Mouse (Mus musculus) hindbrain, embryonic 15.5 days (tissue): ENCODE data around the gene Asap2. TPM values are rescaled to one million over a fixed set of nuclear protein-coding genes. Genes with fewer than 3 reads are reported as not detected.
"Not testable (repeated sequence)": the region's sequence is repeated elsewhere in the genome, so short reads cannot be mapped to it uniquely, and the experiment has no call there.

Experiments used
- ATAC-seq: fragments of 200-750 bp; cut with Nextera tagmentation; 2 replicates; pipeline ENCODE4 v1.8.0; 2017; ENCODE audit warnings: low read depth, moderate number of reproducible peaks, moderate TSS enrichment; ENCODE audit not compliant: low FRiP score
- H3K27ac ChIP-seq: fragments of 300-500 bp; sonication (generic); replicated peaks from 2 replicates; pipeline ENCODE4 v1.5.1; 2015; ENCODE audit warnings: mild to moderate bottlenecking, inconsistent platforms
- H3K27me3 ChIP-seq: fragments of 300-500 bp; sonication (generic); 2 replicates; pipeline ENCODE4 v1.6.1; 2015; ENCODE audit warnings: control low read depth, inconsistent platforms
- H3K36me3 ChIP-seq: fragments of 300-500 bp; sonication (generic); 2 replicates; pipeline ENCODE4 v1.6.1; 2015; ENCODE audit warnings: control low read depth, inconsistent platforms
- H3K4me1 ChIP-seq: fragments of 300-500 bp; sonication (generic); replicated peaks from 2 replicates; pipeline ENCODE4 v1.6.1; 2015; ENCODE audit warnings: control low read depth, inconsistent platforms
- H3K4me2 ChIP-seq: fragments of 300-500 bp; sonication (generic); 2 replicates; pipeline ENCODE4 v1.6.1; 2015; ENCODE audit warnings: moderate library complexity, mild to moderate bottlenecking, inconsistent platforms
- H3K4me3 ChIP-seq: fragments of 300-500 bp; sonication (generic); 2 replicates; pipeline ENCODE4 v1.5.1; 2015; ENCODE audit warnings: mild to moderate bottlenecking, inconsistent platforms
- H3K9ac ChIP-seq: fragments of 300-500 bp; sonication (generic); 2 replicates; pipeline ENCODE4 v1.6.1; 2015; ENCODE audit warnings: inconsistent platforms
- H3K9me3 ChIP-seq: fragments of 300-500 bp; sonication (generic); 2 replicates; pipeline ENCODE4 v1.6.1; 2016; ENCODE audit warnings: control low read depth, inconsistent platforms
- WGBS: fragments of 180-500 bp; shearing (Covaris S2); methylation state at CpG from one replicate; pipeline ENCODE4 v1.1.7; 2015; 5-methylcytosine and 5-hydroxymethylcytosine counted together
- polyA plus RNA-seq: library from polyadenylated mRNA; unstranded; fragments of >200 nt; fragmentation: Nextera tagmentation; extraction: Ambion mirVana; gene quantifications from 2 replicates; pipeline ENCODE4 v1.2.1, GENCODE M21; 2015

Asap2 gene
- 10.7 and 12.3 TPM in 2 replicates for polyA plus RNA-seq

DNA sequence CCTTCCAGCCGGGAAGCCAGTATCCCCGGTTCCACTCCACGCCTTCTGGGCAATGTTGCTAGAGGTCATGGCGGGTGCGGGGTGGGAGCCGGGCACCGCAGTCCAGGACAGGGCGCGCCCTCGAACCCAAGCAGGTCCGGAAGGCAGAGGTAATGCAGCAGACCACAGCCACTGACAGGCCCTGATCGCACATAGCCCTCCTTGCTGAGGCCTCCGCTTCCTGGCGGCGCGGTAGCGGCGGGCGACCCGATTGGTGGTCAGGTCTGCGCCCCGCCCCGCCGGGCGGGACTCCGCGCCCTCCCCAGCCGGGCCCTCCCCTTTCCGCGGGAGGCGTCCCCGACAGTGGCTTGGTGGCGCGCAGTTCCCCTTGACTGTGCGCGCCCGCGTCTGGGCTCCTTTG lies at the start of gene Asap2:
Asap2 (plus strand) TSS at position 328 of the 400 bp plus-strand sequence.
- peak within 1 kb of the TSS; percentile 50 for H3K4me2 ChIP-seq
- peak within 1 kb of the TSS; percentile 51 for H3K4me3 ChIP-seq
- not testable (repeated sequence) for H3K36me3 ChIP-seq, H3K9me3 ChIP-seq, H3K27me3 ChIP-seq, H3K4me1 ChIP-seq, ATAC-seq
- peak within 1 kb of the TSS; percentile 72 for H3K27ac ChIP-seq
- WGBS: 0% methylated on average over 16 of the region's 38 CpGs
- H3K9ac ChIP-seq: peak within 1 kb of the TSS; percentile 59

DNA sequence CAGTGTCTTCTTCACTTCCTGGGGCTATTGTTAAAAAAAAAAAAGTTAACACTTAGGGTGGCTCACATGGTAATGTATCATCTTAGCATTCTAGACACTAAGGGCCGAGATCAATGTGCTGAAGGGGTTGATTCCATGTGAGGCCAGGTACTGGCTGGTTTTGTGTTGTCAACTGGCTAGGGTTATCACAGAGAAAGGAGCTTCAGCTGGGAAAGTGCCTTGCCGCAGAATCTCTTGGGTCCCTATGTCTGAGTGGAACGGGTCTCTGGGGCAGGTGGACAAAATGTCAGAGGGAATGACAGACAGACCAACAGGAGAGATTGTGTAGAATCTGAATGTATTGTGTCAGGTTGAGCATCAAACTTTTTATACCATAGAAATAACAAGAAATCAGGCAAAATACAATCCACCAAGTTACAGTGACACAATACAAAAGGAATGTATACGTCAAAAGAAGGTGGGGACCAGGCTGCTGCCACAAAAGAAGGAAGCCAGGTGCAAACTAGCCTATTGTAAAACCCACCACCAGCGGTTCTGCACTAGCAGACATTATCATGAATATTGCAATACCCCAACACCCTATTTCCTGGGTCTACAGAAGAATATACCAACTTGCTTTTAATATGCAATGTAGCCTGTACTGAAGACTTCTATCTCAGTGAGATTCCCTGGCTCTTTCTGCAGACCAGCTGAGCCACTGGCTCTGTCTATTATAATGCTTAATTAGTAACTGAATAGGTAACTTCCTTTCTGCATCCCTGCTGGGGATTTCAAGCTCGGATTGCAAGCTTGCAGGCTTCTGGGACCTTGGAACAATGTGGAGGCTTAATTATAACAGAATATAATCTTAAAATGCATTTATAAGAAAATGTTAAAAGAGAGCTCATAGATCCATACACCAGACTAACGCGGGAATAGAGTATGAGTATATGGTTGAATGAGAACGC lies 42.9 kb upstream of the Asap2 start:
- 69% methylated on average over 9 of the region's 9 CpGs for WGBS
- H3K4me3 ChIP-seq, H3K27ac ChIP-seq, H3K36me3 ChIP-seq, H3K9ac ChIP-seq, H3K27me3 ChIP-seq, ATAC-seq, H3K4me2 ChIP-seq, H3K9me3 ChIP-seq, H3K4me1 ChIP-seq: not testable (repeated sequence)

DNA sequence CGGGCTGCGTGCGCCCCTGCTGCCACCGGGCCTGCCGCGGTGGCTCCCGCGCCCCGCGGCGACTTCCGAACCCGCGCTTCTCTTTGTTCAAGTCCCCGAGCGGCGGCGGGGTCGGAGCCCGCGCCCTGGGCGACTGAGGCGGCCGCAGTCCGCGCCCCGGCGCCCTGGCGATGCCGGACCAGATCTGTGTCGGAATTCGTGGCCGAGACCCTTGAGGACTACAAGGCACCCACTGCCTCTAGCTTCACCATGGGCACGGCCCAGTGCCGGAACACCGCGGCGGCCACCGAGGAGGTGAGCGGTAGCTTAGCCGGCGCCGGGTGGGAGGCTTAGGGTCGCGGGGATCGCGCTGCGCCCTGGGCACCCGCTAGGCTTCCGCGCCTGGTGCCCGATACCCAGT lies 320 bp downstream of the Asap2 start:
- not testable (repeated sequence) for H3K4me1 ChIP-seq, H3K36me3 ChIP-seq, H3K27me3 ChIP-seq, H3K9me3 ChIP-seq, ATAC-seq
- Histone ChIP-seq H3K27ac (peak overlapping the region; percentile 72), H3K9ac (peak overlapping the region; percentile 59), H3K4me3 (peak overlapping the region; percentile 51), H3K4me2 (peak overlapping the region; percentile 50)
- WGBS: under 1% methylated on average over 44 of the region's 52 CpGs

DNA sequence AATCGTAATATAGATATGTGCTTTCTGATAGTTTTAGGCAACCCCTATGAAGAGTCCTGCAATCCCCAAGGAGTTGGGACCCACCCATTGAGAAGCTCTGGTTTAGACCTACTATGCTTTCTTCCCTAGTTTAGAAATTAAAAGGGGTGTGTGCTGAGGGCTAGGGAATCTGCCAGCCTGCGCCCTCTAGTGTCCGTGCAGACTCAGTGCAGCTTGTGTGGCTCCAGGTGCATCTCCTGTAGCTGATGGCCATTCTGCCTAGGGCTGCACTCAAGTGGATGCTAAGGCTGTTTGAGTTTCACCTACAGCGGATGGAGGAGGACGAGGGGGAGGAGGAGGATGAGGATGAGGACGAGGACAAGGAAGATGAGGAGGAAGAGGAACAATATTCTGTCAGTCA lies 40.6 kb downstream of the Asap2 start:
- not testable (repeated sequence) for H3K4me1 ChIP-seq, H3K9ac ChIP-seq, H3K4me2 ChIP-seq, H3K9me3 ChIP-seq, H3K27me3 ChIP-seq, ATAC-seq, H3K27ac ChIP-seq, H3K4me3 ChIP-seq, H3K36me3 ChIP-seq
- 53% methylated on average over 6 of the region's 6 CpGs for WGBS

DNA sequence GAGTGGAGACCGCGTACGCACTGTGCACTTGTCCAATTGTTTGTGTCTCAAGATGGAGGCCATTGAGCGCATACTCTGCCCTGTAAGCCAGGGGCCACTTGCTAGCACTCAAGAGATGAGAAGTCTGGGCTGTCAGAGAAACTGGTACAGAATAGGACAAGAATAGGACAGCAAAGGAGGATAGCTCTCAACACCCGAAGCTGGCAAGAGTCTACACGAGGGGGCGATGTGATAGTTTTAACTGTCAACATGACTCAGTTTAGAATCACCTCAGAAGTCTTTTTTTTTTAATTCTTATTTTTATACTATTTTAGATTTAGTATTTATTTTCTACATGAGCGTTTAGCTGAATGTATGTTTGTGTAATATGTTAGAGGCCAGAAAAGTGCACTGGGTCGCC lies 56.5 kb downstream of the Asap2 start:
- not testable (repeated sequence) for H3K4me2 ChIP-seq, H3K4me3 ChIP-seq, H3K4me1 ChIP-seq, H3K9ac ChIP-seq, H3K9me3 ChIP-seq, H3K27me3 ChIP-seq, ATAC-seq, H3K27ac ChIP-seq
- WGBS: 95% methylated on average over 9 of the region's 9 CpGs
- peaks cover 11% of the 10 kb centered on the region for H3K36me3 ChIP-seq

DNA sequence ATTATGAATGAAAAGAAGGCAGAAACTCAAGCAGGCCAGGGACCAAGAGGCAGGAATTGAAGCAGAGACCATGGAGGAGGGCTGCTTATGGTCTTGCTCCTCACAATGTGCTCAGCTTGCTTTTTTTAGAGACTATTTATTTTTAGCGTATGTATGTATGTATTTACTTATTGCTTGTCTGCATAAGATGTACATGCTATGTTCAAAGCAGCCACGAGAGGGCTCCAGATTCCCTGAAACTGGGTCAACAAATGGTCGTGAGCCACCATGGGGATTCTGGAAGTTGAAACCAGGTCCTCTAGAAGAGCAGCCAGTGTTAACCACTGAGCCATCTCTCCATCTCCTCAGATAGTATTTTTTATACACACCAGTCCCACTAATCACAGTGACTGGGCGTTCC lies 85.5 kb downstream of the Asap2 start:
- ATAC-seq, H3K9me3 ChIP-seq, H3K27me3 ChIP-seq, H3K36me3 ChIP-seq, H3K4me1 ChIP-seq, H3K9ac ChIP-seq, H3K4me2 ChIP-seq, H3K4me3 ChIP-seq, H3K27ac ChIP-seq: not testable (repeated sequence)
- 36% methylated on average over 4 of the region's 4 CpGs for WGBS

DNA sequence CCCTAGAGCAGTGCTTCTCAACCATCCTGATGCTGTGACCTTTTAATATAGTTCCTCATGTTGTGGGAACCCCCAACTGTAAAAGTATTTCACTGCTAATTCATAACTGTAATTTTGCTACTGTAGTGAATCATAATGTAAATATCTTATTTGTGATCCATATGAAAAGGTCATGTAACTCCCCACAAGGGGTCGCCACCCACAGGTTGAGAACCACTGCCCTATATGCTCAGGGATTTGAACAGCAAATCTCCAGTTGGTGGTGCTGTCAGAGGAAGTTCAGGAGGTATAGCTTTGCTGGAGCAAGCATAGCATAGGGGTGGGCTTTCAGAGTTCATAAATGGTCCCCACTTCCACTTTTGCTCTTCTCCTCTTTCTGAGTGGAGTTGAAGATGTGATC lies 99.9 kb downstream of the Asap2 start:
- not testable (repeated sequence) for H3K9ac ChIP-seq, H3K27ac ChIP-seq, ATAC-seq, H3K4me1 ChIP-seq, H3K4me3 ChIP-seq, H3K9me3 ChIP-seq, H3K4me2 ChIP-seq, H3K27me3 ChIP-seq, H3K36me3 ChIP-seq
- WGBS: 18% methylated on average over 1 of the region's 1 CpGs

DNA sequence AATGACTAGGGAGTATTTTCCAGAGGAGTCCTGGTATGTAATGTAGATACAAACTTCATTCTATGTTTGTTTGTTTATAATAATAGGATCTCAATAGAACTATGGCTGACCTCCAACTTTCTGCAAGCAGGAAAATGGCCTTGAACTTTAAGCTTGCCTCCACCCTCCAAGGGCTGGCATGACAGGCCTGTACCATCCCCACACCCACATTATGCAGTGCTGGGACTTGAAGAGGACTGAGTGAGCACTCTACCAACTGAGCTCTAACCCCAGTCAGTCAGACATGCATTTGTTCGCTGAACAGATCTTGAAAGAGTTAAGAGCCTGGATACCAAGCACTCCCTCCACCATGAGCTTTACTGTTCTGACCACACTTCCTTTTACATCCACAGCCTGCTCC lies 102.2 kb downstream of the Asap2 start:
- 96% methylated on average over 1 of the region's 1 CpGs for WGBS
- H3K36me3 ChIP-seq, H3K27ac ChIP-seq, H3K9me3 ChIP-seq, H3K4me1 ChIP-seq, H3K27me3 ChIP-seq, H3K9ac ChIP-seq, ATAC-seq, H3K4me3 ChIP-seq, H3K4me2 ChIP-seq: not testable (repeated sequence)

DNA sequence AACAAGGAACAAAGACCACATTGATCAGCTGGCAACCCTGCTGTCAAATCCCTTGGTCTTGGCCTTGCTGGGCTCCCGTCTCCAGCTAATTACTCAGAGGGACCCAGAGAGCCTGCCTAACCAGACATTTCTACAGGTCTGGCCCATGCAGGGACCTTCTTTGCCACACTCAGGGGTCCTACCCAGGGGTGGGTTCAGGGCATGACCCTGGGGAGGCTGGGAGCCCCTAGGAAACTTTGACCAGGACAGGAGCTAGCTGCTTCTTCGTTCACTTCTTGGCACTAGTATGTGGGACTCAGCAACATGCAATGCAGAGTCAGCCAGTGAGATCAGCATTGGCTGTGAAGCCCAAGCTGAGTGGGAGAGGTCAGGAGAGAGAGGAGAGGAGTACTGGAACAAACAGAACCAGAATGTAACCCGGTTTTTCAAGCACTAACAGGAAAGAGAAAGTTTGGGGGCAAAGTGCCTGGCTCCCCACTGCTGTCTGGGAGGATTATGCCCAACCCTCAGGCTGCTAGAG lies 107.6 kb downstream of the Asap2 start:
- 45% methylated on average over 3 of the region's 3 CpGs for WGBS

DNA sequence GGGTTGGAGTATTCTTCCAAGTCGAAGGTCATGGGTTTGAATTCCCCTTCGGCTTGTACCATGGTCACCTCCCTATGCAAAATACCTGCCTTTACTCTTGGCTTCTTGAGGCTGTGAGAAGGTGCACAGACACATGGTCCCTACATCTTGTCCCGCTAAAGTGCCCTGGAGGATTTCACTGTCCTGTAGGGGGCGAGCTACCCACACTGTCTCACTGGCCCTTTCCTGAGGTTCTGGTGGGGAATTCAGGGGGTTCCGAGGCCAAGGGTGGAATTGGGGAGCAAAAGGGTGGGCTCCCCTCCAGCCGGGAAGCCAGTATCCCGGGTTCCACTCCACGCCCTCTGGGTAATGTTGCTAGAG lies 120.8 kb downstream of the Asap2 start:
- not testable (repeated sequence) for H3K27me3 ChIP-seq, H3K9me3 ChIP-seq, H3K36me3 ChIP-seq, H3K4me1 ChIP-seq
- peak; percentile 80; the same call in 1 of the 2 replicates for ATAC-seq
- Histone ChIP-seq H3K9ac (peak overlapping the region; percentile 79), H3K27ac (peak overlapping the region; percentile 85), H3K4me2 (peak overlapping the region; percentile 77), H3K4me3 (peak overlapping the region; percentile 63)
- 3% methylated on average over 8 of the region's 8 CpGs for WGBS

More for the DNA sequence above, 107.6 kb downstream of the Asap2 start:
- H3K36me3 ChIP-seq, H3K9ac ChIP-seq, H3K4me2 ChIP-seq, H3K27ac ChIP-seq, ATAC-seq, H3K4me3 ChIP-seq, H3K27me3 ChIP-seq, H3K4me1 ChIP-seq, H3K9me3 ChIP-seq: not testable (repeated sequence)

DNA sequence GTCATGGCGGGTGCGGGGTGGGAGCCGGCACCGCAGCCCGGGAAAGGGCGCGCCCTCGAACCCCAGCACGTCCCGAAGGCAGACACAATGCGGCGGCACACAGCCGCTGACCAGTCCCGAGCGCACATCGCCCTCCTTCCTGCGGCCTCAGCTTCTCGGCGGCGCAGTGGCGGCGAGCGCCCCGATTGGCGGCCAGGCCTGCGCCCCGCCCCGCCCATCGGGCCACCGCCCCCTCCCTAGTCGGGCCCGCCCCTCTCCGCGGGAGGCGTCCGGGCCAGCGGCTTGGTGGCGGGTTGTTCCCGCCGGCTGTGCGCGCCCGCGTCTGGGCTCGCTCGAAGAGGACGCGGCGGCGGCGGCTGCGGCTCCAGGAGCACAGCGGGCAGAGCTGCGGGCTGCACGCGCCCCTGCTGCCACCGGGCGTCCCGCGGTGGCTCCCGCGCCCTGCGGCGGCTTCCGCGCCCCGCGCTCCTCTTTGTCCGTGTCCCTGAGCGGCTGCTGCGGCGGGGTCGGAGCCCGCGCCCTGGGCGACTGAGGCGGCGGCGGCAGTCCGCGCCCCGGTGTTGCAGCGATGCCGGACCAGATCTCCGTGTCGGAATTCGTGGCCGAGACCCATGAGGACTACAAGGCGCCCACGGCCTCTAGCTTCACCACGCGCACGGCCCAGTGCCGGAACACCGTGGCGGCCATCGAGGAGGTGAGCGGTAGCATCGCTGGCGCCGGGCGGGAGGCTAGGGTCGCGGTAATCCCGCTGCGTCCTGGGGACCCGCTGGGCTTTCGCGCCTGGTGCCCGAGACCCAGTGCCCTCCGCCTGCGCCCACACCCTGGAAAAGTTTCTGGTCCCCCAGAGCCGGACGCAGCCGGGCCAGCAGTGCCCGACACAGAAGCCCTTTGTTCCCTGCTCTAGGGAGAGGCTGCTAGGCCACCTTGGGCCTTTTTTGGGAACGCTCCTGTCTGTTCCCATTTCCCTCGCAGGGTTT lies 121.5 kb downstream of the Asap2 start:
- no peaks in the 10 kb centered on the region for H3K9me3 ChIP-seq
- H3K9ac ChIP-seq: peak overlapping the region; percentile 79
- no peaks in the 10 kb centered on the region for H3K27me3 ChIP-seq
- H3K4me3 ChIP-seq: peak overlapping the region; percentile 63
- H3K27ac ChIP-seq: peak overlapping the region; percentile 85
- H3K36me3 ChIP-seq: no peaks in the 10 kb centered on the region
- peaks cover 8% of the 10 kb centered on the region for H3K4me1 ChIP-seq
- WGBS: 0% methylated on average over 89 of the region's 118 CpGs
- ATAC-seq: peak; percentile 99
- H3K4me2 ChIP-seq: peak overlapping the region; percentile 77

DNA sequence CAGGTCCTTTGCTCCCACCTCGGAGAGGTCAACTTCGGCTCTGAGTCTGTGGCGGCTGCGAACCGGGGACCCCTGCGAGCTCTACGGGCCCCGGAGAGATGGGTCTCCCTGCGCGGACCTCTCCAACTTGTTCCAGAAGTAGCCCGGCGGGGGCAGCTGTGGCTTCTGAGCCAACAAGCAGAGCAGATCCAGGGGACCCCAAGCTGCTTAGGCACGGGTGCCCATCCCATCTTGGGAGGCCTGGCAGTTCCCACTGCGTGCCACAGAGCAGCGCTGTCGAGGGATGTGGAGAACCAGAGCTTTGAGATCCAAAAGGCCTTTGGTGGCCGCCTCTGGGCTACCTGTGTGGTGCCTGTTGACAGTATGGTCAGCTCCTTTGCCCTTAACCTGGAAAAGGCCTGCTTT lies 122.2 kb downstream of the Asap2 start:
- no peaks in the 10 kb centered on the region for H3K9me3 ChIP-seq
- H3K4me3 ChIP-seq: peak overlapping the region; percentile 63
- WGBS: under 1% methylated on average over 17 of the region's 17 CpGs
- no peaks in the 10 kb centered on the region for H3K27me3 ChIP-seq
- H3K27ac ChIP-seq: peak overlapping the region; percentile 85
- H3K4me2 ChIP-seq: peak overlapping the region; percentile 77
- H3K4me1 ChIP-seq: peaks cover 8% of the 10 kb centered on the region
- peak overlapping the region; percentile 79 for H3K9ac ChIP-seq
- no peaks in the 10 kb centered on the region for H3K36me3 ChIP-seq
- ATAC-seq: peak; percentile 71
